Mouse (Mus musculus): ENCODE results near the gene Hmgb2. TPM values are rescaled to one million over a fixed set of nuclear protein-coding genes. Genes with fewer than 3 reads are reported as not detected.

Hmgb2 gene
- polyA plus RNA-seq, 1 experiment = 328 TPM

DNA sequence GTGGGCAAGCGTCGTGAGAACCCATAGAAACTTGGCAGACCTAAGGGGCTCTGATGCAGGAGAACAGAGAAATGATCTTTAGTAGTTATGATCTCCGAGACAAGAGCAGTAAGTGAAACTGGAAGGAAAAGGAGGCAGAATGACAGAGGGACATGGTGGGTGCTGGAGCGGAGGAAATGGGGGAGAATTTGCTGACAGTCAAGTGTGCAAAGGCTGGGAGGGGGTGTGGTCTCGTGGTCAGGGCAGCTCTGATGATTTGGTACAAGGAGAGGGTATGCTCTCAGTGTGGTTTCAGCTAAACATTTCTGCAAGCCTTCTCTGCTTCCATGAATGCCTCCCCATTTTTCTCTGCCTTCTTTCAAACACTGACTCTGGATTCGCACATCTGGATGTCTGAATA lies 24.5 kb downstream of the Hmgb2 start:
- Histone ChIP-seq H3K27ac (ENCODE audit: control insufficient read depth, insufficient read depth, low read depth, low read length, poor library complexity) (no peak overlapping the region), H3K4me1 (ENCODE audit: control insufficient read depth, insufficient read depth, low read length) (no peaks in the 10 kb centered on the region), H3K4me3 (replicated peaks; ENCODE audit: control insufficient read depth, low read depth, low read length) (no peak overlapping the region)
- 73% methylated on average over 6 of the region's 6 CpGs for WGBS
- no peak for TF ChIP-seq POLR2A (IDR thresholded peaks at IDR 0.05; ENCODE audit: borderline replicate concordance, control insufficient read depth, low read depth, low read length)
- no peak for TF ChIP-seq CTCF (IDR thresholded peaks at IDR 0.05; ENCODE audit: control insufficient read depth, insufficient read depth, low read length)

DNA sequence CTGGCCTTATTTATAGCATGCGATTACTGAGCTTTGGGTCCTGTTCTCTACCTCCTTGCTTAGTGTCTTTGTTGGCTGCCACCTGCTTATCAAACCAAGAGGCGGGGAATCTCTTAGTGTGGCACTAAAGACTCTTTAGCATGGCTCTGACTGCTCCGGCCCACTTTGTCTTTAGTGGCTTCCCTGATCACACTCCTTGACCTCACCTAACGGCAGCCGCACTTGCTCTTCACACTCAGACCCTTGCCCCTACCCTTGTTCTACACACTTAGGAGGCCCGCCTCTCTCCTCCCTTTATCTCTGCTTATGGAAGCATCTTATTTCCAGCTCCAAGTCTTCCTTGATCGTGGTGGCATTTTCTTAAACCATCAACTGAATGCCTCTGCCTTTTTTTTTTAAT lies 26.9 kb downstream of the Hmgb2 start:
- no peaks in the 10 kb centered on the region; the same call in 1 of the 2 replicates for H3K4me1 ChIP-seq (ENCODE audit: control insufficient read depth, insufficient read depth, low read length)
- 85% methylated on average over 7 of the region's 7 CpGs for WGBS
- H3K4me3 ChIP-seq (replicated peaks; ENCODE audit: control insufficient read depth, low read depth, low read length) = no peak overlapping the region
- TF ChIP-seq POLR2A (IDR thresholded peaks at IDR 0.05; ENCODE audit: borderline replicate concordance, control insufficient read depth, low read depth, low read length) = no peak
- TF ChIP-seq CTCF (IDR thresholded peaks at IDR 0.05; ENCODE audit: control insufficient read depth, insufficient read depth, low read length) = no peak
- no peak overlapping the region for H3K27ac ChIP-seq (ENCODE audit: control insufficient read depth, insufficient read depth, low read depth, low read length, poor library complexity)

DNA sequence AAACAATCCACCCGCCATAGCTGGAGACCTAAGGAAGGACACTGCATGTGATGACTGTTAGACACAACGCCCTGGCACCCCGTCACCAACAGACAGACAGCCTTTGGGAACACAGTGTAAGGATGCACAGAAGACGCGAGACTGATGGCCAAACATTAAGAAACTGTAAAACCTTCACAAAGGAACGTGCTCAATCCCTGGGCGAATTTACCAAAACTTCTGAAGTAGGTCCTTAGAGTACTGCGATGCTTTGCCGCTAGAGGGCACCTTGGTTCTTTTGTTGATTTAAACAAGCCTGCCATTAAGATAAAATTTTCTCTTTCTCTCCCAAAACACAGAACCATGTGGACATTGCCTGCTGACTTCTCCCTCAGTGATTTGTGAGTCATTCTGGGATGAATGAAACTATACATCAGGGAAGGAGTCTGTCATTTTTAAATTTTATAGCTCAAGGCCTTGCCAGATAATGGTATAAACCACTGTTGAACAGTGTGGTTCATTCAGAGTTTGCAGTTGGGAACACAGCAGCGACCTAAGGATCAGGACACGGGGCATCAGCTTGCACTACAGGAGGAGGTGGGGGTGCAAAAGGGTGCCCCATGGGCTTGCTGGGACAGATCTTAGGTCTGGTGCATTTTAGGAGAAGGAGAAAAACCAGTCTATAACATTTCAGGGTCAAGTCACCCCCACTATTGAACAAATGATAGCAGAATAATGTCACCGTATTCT lies 28.6 kb downstream of the Hmgb2 start:
- Histone ChIP-seq H3K4me1 (ENCODE audit: control insufficient read depth, insufficient read depth, low read length) (no peaks in the 10 kb centered on the region; the same call in 1 of the 2 replicates), H3K4me3 (replicated peaks; ENCODE audit: control insufficient read depth, low read depth, low read length) (no peak overlapping the region), H3K27ac (ENCODE audit: control insufficient read depth, insufficient read depth, low read depth, low read length, poor library complexity) (no peak overlapping the region)
- WGBS = 52% methylated on average over 12 of the region's 12 CpGs
- TF ChIP-seq CTCF (IDR thresholded peaks at IDR 0.05; ENCODE audit: control insufficient read depth, insufficient read depth, low read length) = peak; percentile 45; the same call in 1 of the 2 replicates
- TF ChIP-seq POLR2A (IDR thresholded peaks at IDR 0.05; ENCODE audit: borderline replicate concordance, control insufficient read depth, low read depth, low read length) = no peak

DNA sequence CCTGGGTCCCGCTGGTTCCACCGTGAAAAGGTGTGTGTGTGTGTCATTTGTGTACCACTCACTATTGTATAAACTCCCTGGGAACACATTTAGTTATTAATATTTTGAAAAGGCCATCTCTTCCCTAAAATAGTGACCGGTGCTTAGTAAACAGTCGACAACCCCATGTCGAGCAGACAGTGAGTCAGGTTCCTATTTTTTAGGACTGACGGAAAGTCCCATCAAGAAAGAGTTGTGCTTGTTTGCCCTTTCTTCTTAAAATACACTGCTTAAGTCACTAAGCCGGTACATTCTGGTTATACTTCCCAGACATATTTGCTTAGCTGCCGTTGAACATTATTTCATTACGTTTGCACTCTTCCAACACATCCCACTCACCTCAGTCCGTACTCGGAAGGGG lies 29.2 kb downstream of the Hmgb2 start:
- WGBS = 76% methylated on average over 11 of the region's 11 CpGs
- H3K4me3 ChIP-seq (replicated peaks; ENCODE audit: control insufficient read depth, low read depth, low read length) = no peak overlapping the region
- TF ChIP-seq POLR2A (IDR thresholded peaks at IDR 0.05; ENCODE audit: borderline replicate concordance, control insufficient read depth, low read depth, low read length) (no peak), CTCF (IDR thresholded peaks at IDR 0.05; ENCODE audit: control insufficient read depth, insufficient read depth, low read length) (no peak)
- no peaks in the 10 kb centered on the region; the same call in 1 of the 2 replicates for H3K4me1 ChIP-seq (ENCODE audit: control insufficient read depth, insufficient read depth, low read length)
- no peak overlapping the region for H3K27ac ChIP-seq (ENCODE audit: control insufficient read depth, insufficient read depth, low read depth, low read length, poor library complexity)

DNA sequence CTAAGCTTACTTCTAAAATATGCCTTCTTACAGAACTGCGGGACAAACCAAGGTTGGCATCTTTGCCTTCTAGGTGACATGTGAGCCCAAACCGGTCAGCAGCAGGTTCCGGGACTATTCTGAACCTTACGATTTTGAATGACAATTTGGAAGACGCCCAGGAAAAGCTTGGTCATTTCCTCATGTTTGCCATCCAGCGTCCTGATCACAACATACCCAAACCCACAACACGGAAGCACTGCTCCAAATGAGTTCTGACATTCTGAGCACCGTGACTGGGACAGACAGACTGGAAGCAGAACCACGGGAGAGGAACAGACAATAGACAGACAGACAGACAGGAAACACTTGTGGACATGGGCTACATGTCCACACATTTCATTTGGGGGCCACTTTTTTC lies 29.7 kb downstream of the Hmgb2 start:
- H3K4me1 ChIP-seq (ENCODE audit: control insufficient read depth, insufficient read depth, low read length) = no peaks in the 10 kb centered on the region; the same call in 1 of the 2 replicates
- TF ChIP-seq POLR2A (IDR thresholded peaks at IDR 0.05; ENCODE audit: borderline replicate concordance, control insufficient read depth, low read depth, low read length) (no peak), CTCF (IDR thresholded peaks at IDR 0.05; ENCODE audit: control insufficient read depth, insufficient read depth, low read length) (no peak)
- no peak overlapping the region for H3K27ac ChIP-seq (ENCODE audit: control insufficient read depth, insufficient read depth, low read depth, low read length, poor library complexity)
- WGBS = 40% methylated on average over 9 of the region's 9 CpGs
- no peak overlapping the region for H3K4me3 ChIP-seq (replicated peaks; ENCODE audit: control insufficient read depth, low read depth, low read length)

DNA sequence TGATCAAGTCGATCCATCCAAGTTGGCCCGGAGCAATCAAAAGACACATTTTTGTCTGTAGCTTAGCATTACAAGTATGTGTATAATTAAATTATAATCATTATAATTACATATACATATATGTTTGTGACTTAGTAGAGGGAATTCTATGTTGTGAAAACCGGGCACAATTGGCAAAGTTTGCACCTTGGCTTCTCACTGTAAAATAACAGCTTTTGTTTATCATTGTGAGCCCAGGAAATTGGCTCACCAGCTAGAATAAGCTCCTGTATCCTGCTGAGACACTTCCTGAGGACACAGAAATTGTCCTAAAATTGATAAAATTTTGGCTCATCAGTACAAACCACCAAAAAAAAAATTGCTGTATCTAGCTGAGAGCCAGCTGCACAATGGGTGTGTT lies 34.7 kb downstream of the Hmgb2 start:
- no peak overlapping the region for H3K4me3 ChIP-seq (replicated peaks; ENCODE audit: control insufficient read depth, low read depth, low read length)
- no peak overlapping the region for H3K27ac ChIP-seq (ENCODE audit: control insufficient read depth, insufficient read depth, low read depth, low read length, poor library complexity)
- TF ChIP-seq POLR2A (IDR thresholded peaks at IDR 0.05; ENCODE audit: borderline replicate concordance, control insufficient read depth, low read depth, low read length) = no peak
- H3K4me1 ChIP-seq (ENCODE audit: control insufficient read depth, insufficient read depth, low read length) = no peaks in the 10 kb centered on the region; the same call in 1 of the 2 replicates
- WGBS = 86% methylated on average over 3 of the region's 3 CpGs

DNA sequence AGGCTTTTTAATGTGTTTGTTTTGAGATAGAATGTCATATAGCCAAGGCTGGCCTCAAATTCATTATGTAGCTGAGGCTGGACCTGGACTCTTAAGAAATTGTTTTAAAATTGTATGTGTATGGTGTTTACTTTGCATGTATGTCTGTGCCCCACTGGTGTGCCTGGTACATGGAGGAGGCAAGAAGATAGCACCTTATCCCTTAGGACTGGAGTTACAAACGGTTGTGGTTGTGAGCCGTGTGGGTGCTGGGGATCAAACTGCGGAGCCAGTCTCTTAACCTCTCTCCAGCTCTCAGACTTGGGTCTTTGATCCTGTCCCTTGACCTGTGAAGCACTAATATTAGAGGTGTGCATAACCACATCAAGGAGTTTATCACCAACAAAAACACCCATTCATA lies 35.1 kb downstream of the Hmgb2 start:
- Histone ChIP-seq H3K4me3 (replicated peaks; ENCODE audit: control insufficient read depth, low read depth, low read length) (no peak overlapping the region), H3K27ac (ENCODE audit: control insufficient read depth, insufficient read depth, low read depth, low read length, poor library complexity) (no peak overlapping the region), H3K4me1 (ENCODE audit: control insufficient read depth, insufficient read depth, low read length) (no peaks in the 10 kb centered on the region)
- WGBS = 86% methylated on average over 3 of the region's 3 CpGs
- no peak for TF ChIP-seq POLR2A (IDR thresholded peaks at IDR 0.05; ENCODE audit: borderline replicate concordance, control insufficient read depth, low read depth, low read length)
- no peak for TF ChIP-seq CTCF (IDR thresholded peaks at IDR 0.05; ENCODE audit: control insufficient read depth, insufficient read depth, low read length)

DNA sequence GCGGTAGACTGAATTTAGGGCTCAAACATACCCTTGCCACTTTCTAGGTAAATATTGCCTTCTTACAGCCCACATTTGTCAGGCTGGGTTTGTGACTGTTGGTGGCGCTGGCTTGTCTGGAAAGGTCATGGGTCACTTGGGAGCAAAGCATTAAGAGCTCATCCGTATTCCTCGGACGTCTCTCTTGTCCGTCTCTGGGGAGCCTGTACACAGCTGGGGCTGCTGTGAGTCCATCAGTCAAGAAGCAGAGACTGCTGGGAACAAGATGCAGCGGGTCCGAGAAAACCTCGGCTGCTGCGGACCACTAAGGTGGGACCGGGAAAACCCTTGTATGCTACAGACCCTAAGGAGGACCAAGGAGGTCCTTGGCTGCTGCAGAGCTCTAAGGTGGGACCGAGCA lies 35.9 kb downstream of the Hmgb2 start:
- 88% methylated on average over 12 of the region's 12 CpGs for WGBS
- TF ChIP-seq POLR2A (IDR thresholded peaks at IDR 0.05; ENCODE audit: borderline replicate concordance, control insufficient read depth, low read depth, low read length) (no peak), CTCF (IDR thresholded peaks at IDR 0.05; ENCODE audit: control insufficient read depth, insufficient read depth, low read length) (no peak)
- no peaks in the 10 kb centered on the region for H3K4me1 ChIP-seq (ENCODE audit: control insufficient read depth, insufficient read depth, low read length)

More for the DNA sequence above, 35.9 kb downstream of the Hmgb2 start:
- Histone ChIP-seq H3K4me3 (replicated peaks; ENCODE audit: control insufficient read depth, low read depth, low read length) (no peak overlapping the region), H3K27ac (ENCODE audit: control insufficient read depth, insufficient read depth, low read depth, low read length, poor library complexity) (no peak overlapping the region; the same call in 1 of the 2 replicates)
